Mouse (Mus musculus): ENCODE measurements around the gene Hs6st3.

DNA sequence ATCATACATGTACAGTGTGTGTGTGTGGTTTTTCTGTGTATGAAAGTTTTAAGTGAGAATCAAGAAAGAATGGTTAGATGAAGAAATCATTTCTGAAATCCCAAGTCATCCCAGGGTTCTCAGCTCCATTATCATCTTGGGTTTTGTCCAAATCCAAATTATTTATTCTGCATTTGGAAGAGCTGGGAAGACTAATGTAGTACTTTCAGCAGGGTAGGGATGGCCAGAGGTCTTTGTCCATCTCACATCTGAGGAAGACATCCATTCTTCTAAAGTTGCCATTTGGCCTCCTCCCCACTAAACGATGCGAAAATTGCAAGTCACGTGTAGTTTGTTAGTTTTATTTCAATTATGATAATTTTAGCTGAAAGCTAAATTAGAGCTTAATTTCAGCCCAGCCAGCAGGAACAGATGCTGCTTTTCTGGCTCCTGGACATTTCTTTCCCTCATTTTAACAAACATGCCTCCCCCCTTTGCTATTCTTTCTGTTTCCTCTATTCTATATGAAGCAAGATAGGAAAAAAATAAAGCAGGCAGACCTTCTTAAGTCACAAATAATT, 229.8 kb downstream of the Hs6st3 start:
- TF ChIP-seq CTCF (IDR thresholded peaks at IDR 0.05; ENCODE audit: borderline replicate concordance, insufficient read depth, low read depth, low read length): no peak
- TF ChIP-seq POLR2A (IDR thresholded peaks at IDR 0.05; ENCODE audit: borderline replicate concordance, insufficient read depth, low read length): no peak
